Mouse (Mus musculus): ENCODE results near the gene Cdkal1.

Cdkal1 gene

GRCm38 (mm10) chr13:29759691-29760467, 95.6 kb downstream of the Cdkal1 start:
- DNase-seq = peak; percentile 83

GRCm38 (mm10) chr13:29756052-29756451, 99.4 kb downstream of the Cdkal1 start:
- DNase-seq = no peak

GRCm38 (mm10) chr13:29753254-29753653, 102.2 kb downstream of the Cdkal1 start:
- peak; percentile 72 for DNase-seq

GRCm38 (mm10) chr13:29752061-29752460, 103.4 kb downstream of the Cdkal1 start:
- DNase-seq = no peak

GRCm38 (mm10) chr13:29751201-29751600, 104.3 kb downstream of the Cdkal1 start:
- no peak for DNase-seq

- no peak for DNase-seq
These were observed 108.2 kb downstream of the Cdkal1 start for GRCm38 (mm10) chr13:29747347-29747647.

- no peak for DNase-seq
These were observed 108.8 kb downstream of the Cdkal1 start for GRCm38 (mm10) chr13:29746501-29747346.

GRCm38 (mm10) chr13:29745073-29745472, 110.4 kb downstream of the Cdkal1 start:
- DNase-seq = no peak

- DNase-seq = no peak
These were observed 111.3 kb downstream of the Cdkal1 start for GRCm38 (mm10) chr13:29744188-29744587.

GRCm38 (mm10) chr13:29743761-29744160, 111.7 kb downstream of the Cdkal1 start:
- DNase-seq = no peak

GRCm38 (mm10) chr13:29737675-29738461, 117.6 kb downstream of the Cdkal1 start:
- no peak for DNase-seq

- no peak for DNase-seq
These were observed 121.0 kb downstream of the Cdkal1 start for GRCm38 (mm10) chr13:29734496-29734895.

- DNase-seq = no peak
These were observed 129.2 kb downstream of the Cdkal1 start for GRCm38 (mm10) chr13:29726154-29726825.

- DNase-seq = no peak
These were observed 130.6 kb downstream of the Cdkal1 start for GRCm38 (mm10) chr13:29724855-29725254.

- DNase-seq = no peak
These were observed 132.3 kb downstream of the Cdkal1 start for GRCm38 (mm10) chr13:29723150-29723549.

- no peak for DNase-seq
These were observed 134.3 kb downstream of the Cdkal1 start for GRCm38 (mm10) chr13:29721206-29721605.

GRCm38 (mm10) chr13:29716550-29716949, 138.9 kb downstream of the Cdkal1 start:
- DNase-seq = no peak

GRCm38 (mm10) chr13:29715241-29715841, 140.1 kb downstream of the Cdkal1 start:
- no peak for DNase-seq

- no peak for DNase-seq
These were observed 147.9 kb downstream of the Cdkal1 start for GRCm38 (mm10) chr13:29707620-29708019.

GRCm38 (mm10) chr13:29701400-29701799, 154.1 kb downstream of the Cdkal1 start:
- no peak for DNase-seq

GRCm38 (mm10) chr13:29699896-29700295, 155.6 kb downstream of the Cdkal1 start:
- no peak for DNase-seq

- no peak for DNase-seq
These were observed 157.0 kb downstream of the Cdkal1 start for GRCm38 (mm10) chr13:29698307-29698985.

All from cerebellum, adult 11 months (tissue).